Mouse (Mus musculus) heart, postnatal 0 days (tissue): ENCODE measurements at regions not wholly inside any gene's neighbourhood (a gene's known extent, or its start where the extent isn't known, plus 50 kb on each side); places are given as distances from the start of the nearest gene placed in this dataset.

Source experiments
- CTCF ChIP-seq: IDR thresholded peaks from 2 replicates; pipeline ENCODE4 v1.5.1; 2016; ENCODE audit warnings: antibody characterized with exemption, control low read depth, low read depth
- EP300 ChIP-seq: IDR thresholded peaks from 2 replicates; pipeline ENCODE4 v1.6.1; 2016; ENCODE audit warnings: antibody characterized with exemption, low read depth

GRCm38 (mm10) chr8:8299965-8300767, 360.9 kb downstream of the Efnb2 start:
- TF ChIP-seq CTCF (no peak), EP300 (no peak)
